Mouse (Mus musculus) lung, adult 2 months (tissue): ENCODE measurements around the gene Aak1. TPM values are rescaled to one million over a fixed set of nuclear protein-coding genes. Genes with fewer than 3 reads are reported as not detected.

ENCODE experiments used
- DNase-seq: peaks from one replicate; pipeline ENCODE4 v3.0.0; 2022
- H3K4me1 ChIP-seq: fragments of 200-500 bp; 2 replicates; pipeline ENCODE4 v1.6.1; 2011; ENCODE audit warnings: low read length; ENCODE audit not compliant: control insufficient read depth, insufficient read depth
- H3K4me3 ChIP-seq: fragments of 200-500 bp; replicated peaks from 2 replicates; pipeline ENCODE3; 2011; ENCODE audit warnings: low read depth, mild to moderate bottlenecking, control low read depth, low read length; ENCODE audit errors: extremely low read depth
- CTCF ChIP-seq: fragments of 200-500 bp; IDR thresholded peaks from 2 replicates; pipeline ENCODE4 v1.5.1; 2011; ENCODE audit warnings: mild to moderate bottlenecking, low read length, control low read depth; ENCODE audit not compliant: insufficient read depth
- POLR2A ChIP-seq: fragments of 200-500 bp; IDR thresholded peaks from 2 replicates; pipeline ENCODE4 v1.6.1; 2011; ENCODE audit warnings: low read depth, mild to moderate bottlenecking, control low read depth, low read length, borderline replicate concordance; ENCODE audit errors: extremely low read depth
- WGBS: fragments of 180-500 bp; shearing (Covaris S2); methylation state at CpG from one replicate; pipeline ENCODE4 v1.1.7; 2018; 5-methylcytosine and 5-hydroxymethylcytosine counted together
- polyA plus RNA-seq: library from polyadenylated mRNA; depleted of rRNA; stranded (reverse); fragments of >200 nt; gene quantifications from 2 replicates; pipeline ENCODE4 v1.2.3, GENCODE M21; 2012

The Aak1 gene
- polyA plus RNA-seq, 1 experiment, result 17.7 TPM

DNA sequence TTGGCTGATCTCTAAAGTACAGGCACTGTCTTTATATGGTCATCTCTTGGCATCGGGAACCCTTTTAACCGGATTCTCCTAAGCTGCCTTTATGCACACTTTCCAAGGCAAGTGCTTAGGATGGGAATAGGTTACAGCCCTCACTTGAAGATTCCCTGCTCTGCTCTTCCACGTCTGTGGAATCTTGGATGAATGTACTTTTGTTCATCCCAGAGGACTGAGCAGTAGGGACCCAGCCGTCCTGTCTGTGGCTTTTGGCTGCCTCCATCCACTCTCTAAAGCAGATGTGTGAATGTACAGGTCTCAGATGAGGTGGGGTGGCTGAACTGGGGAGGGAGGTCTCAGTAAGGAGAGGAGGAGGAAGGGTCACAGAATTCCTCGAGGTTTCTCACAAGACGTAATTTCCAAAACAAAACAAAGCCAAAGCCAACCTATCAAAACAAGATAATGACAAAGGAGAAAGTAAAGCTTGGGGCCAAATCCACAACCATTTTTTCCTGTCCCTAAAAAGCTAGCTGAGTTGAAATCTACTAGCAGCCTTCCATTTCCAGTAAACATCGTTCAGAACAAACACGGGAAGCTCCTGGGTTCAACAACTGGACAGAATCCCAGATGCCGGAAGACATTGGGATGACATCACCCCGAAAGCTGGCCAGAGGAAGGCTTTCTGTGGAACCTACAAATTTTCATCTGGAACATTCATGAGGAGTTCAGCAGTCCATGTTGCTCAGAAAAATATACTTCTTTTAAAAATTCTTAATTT is 18.4 kb upstream of the Aak1 start:
- TF ChIP-seq CTCF (no peak), POLR2A (no peak)
- Histone ChIP-seq H3K4me1 (peaks cover 15% of the 10 kb centered on the region), H3K4me3 (no peak overlapping the region)
- WGBS, result 30% methylated on average over 10 of the region's 10 CpGs
- DNase-seq, result peak; percentile 21

DNA sequence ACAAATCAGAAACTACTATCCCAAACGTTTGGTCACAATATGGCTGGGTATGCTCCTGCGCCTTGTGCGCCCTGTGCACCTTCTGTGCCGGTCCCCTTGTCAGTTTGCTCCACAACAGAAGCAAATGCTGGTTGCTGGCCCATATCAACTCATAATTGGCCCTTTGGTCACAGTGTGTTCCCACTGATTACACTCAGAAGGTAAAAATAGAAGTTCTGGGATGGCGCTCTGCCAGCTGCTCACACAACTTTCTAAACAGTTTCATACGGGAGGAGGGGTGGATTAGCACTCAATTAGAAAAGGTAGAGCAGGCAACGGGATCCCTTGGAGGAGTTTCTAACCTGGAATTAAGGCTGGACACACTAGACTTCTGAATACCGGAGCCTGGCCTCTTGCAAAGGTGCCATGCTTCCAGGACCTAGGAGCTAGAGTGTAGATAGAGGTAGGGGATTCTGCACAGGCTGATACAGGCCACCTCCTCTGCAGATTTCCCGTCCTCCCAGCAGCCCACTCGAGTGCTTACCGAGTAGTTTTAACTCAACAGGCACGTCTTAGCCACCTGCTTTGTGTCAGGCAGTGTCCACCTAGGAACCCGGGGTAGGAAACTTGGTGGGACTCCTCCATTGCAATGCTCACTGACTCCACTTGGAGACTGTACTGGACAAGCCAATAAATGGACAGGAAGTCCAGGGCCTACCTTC is 16.4 kb upstream of the Aak1 start:
- WGBS, result 41% methylated on average over 13 of the region's 13 CpGs
- DNase-seq, result peak; percentile 64
- no peak for TF ChIP-seq CTCF
- TF ChIP-seq POLR2A, result peak; percentile 12; the same call in 1 of the 2 replicates
- Histone ChIP-seq H3K4me3 (no peak overlapping the region), H3K4me1 (peaks cover 15% of the 10 kb centered on the region)

DNA sequence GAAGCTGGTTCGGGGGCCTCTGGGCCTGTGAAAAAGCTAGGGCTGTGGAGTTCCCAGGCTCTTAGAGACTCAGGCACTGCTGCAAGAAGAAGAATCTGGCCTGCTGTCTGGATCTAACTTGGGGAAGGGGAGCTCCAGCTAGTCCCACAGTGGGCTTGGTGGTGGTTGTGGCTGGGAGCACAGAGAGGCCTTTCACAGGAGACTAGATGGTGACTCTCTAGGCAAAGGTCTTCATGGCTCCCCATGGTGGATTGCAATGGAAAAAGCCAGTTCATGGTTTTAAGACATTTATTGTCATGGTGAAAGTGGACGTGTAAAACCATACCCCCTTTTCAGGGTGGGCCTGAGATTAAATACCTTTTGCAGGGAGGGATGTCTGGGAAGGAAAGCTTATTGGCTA is 10.2 kb upstream of the Aak1 start:
- DNase-seq, result no peak
- 86% methylated on average over 2 of the region's 2 CpGs for WGBS

DNA sequence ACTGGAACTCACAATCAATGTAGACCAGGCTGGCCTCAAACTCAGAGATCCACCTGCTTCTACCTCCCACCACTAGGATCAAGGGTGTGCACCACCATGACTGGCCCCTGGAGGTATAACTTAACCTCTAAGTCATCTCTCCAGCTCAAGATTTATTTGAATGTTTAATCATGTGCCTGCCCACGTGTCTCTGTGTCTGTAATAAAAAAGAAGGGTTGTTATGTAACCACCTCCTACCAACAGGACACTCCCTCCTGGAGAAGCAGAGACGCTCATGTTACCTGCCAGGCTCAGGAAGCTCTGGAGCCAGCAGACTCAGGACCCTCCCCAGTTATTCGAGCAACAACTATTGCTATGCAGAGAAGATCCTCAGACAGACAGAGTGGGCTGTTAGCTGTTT is 7.4 kb upstream of the Aak1 start:
- no peak for TF ChIP-seq POLR2A
- no peak for TF ChIP-seq CTCF
- no peak for DNase-seq
- 58% methylated on average over 3 of the region's 3 CpGs for WGBS

More for the DNA sequence above, 10.2 kb upstream of the Aak1 start:
- Histone ChIP-seq H3K4me3 (no peak overlapping the region), H3K4me1 (no peaks in the 10 kb centered on the region)
- TF ChIP-seq POLR2A (no peak), CTCF (no peak)

DNA sequence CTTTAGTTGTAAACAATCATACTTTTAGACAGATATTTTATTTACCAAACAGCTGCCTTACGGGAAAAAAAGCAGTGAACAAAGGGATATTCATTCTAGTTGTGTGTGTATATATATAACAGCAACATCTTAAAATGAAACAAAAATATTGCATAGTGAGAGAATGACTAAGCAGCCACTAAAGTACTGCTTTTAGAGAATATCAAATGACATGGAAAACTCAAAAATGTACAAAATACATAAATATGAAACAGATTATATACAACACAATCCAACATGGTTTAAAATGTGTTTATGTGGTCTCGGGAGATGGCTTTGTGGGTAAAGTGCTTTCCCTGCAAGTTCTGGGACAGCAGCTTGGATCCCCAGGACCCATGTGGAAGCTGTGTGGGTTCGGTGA is 5.7 kb upstream of the Aak1 start:
- WGBS, result 71% methylated on average over 3 of the region's 3 CpGs
- TF ChIP-seq CTCF, result no peak
- TF ChIP-seq POLR2A, result no peak
- no peak for DNase-seq
- H3K4me3 ChIP-seq, result no peak overlapping the region
- peaks cover 3% of the 10 kb centered on the region; the same call in 1 of the 2 replicates for H3K4me1 ChIP-seq

More for the DNA sequence above, 7.4 kb upstream of the Aak1 start:
- Histone ChIP-seq H3K4me1 (no peaks in the 10 kb centered on the region), H3K4me3 (no peak overlapping the region)

DNA sequence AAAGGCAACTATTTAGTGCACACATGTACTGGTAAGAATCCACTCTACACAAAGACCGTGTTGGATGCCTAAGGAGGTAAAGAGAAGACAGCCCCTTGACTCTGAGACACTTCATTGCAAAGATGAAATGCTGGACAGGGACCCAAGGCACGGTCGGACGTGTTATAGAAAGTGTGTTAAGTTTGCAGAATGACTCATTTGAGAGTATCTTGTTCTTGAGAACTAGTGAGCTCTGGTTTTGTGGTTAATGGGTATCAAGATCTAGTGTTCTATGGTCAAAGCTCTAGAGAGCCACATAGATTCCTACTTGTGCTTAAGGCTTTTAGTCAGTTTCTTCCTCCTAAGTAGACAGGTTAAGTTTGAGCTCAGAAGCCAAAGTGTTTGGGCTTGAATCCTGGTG is 2.9 kb upstream of the Aak1 start:
- H3K4me3 ChIP-seq, result no peak overlapping the region
- WGBS, result 76% methylated on average over 4 of the region's 4 CpGs
- peaks cover 11% of the 10 kb centered on the region for H3K4me1 ChIP-seq
- no peak for DNase-seq
- TF ChIP-seq POLR2A, result no peak
- TF ChIP-seq CTCF, result no peak

DNA sequence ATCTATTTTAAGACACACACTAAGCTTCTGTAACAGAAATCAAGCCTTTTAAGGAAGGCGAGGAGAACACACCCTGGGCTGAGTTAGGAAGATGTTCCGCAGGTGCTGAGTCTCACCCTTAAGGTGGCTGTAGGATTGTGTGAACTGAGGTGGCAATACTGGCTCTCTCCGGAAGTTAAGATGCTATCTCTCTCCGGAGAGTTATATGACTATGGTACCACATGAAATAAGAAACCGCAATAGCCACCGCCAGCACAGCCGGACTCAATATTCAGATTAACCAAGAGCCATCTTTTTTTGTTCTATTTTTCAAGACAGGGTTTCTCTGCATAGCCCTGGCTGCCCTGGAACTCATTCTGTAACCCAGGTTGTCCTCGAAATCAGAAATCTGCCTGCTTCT is 1.5 kb upstream of the Aak1 start:
- WGBS, result 91% methylated on average over 8 of the region's 8 CpGs

DNA sequence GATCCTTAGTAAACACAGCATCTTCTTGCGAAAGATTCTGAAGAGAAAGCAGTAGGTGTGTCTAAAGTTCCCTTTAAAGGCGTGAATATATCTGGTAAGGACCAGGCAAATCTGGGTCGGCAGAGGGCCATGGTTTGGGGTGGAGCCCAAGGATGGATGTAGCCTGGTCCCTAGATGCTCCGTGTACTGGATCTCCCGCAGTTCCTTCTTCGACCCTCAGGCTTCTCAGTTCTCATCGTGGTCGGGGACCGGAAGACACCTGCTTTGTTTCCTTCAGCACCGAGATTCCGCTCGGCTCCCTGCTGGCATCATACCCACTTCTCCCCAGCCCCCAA is 770 bp upstream of the Aak1 start:
- Histone ChIP-seq H3K4me3 (peak overlapping the region; percentile 78), H3K4me1 (peaks cover 20% of the 10 kb centered on the region)
- no peak for DNase-seq
- TF ChIP-seq CTCF, result no peak
- TF ChIP-seq POLR2A, result no peak; the same call in 1 of the 2 replicates
- WGBS, result 0% methylated on average over 12 of the region's 12 CpGs

More for the DNA sequence above, 1.5 kb upstream of the Aak1 start:
- DNase-seq, result no peak
- H3K4me3 ChIP-seq, result no peak overlapping the region
- no peak for TF ChIP-seq CTCF
- no peak for TF ChIP-seq POLR2A
- H3K4me1 ChIP-seq, result peaks cover 16% of the 10 kb centered on the region

DNA sequence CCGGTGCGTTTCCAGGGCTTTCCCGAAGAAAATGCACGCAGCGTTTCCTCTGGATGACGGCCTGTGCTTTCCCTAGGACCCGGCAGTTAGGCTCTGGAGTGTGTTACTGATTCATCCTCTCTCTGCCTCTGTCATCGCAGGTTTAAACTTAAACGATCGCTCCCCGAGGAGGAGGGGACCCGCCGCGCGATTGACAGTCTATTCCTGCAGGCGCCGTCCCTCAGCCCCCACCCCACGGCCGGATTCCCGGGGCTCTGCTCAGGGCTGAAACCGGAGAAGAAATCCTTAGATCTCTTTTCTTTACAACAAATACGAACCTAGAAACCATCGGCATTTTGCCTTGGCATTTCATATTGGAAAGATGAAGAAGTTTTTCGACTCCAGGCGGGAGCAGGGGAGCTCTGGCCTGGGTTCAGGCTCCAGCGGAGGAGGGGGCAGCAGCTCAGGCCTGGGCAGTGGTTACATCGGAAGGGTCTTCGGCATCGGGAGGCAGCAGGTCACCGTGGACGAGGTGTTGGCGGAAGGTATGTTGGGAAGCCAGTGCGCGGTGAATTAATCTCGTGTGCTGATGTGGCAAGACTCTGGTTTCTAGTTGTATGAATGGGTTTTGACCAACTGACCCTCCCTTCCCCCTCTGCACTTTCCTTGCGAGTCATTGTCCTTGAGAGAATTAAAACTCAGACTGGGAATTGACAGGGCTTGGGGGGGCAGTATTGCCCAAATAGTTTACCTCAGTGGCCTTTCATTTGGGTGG is 552 bp downstream of the Aak1 start:
- TF ChIP-seq CTCF, result no peak
- TF ChIP-seq POLR2A, result no peak
- under 1% methylated on average over 36 of the region's 36 CpGs for WGBS
- Histone ChIP-seq H3K4me1 (peaks cover 33% of the 10 kb centered on the region), H3K4me3 (peak overlapping the region; percentile 78)
- DNase-seq, result no peak

DNA sequence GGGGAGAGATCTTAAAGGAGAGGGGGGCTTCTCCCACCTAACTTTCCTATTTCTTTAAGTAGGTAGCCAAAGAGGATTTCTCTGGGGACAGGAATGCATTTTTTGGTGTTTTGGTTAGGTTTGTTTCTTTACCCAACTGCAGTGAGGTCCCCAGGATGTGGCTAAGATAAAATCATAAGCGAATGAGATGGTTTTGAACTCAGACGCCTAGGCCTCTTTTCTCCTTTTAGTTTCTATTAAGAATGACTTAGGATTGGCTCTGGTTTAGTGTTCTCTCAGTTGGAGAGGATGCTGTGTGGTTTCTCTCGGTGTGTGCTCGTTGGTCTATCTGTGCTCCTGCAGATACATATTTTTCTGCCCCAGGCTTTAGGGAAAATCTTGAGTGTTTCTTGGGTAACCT is 1.3 kb downstream of the Aak1 start:
- peak overlapping the region; percentile 18 for H3K4me3 ChIP-seq
- 2% methylated on average over 4 of the region's 4 CpGs for WGBS
- DNase-seq, result no peak
- H3K4me1 ChIP-seq, result peaks cover 34% of the 10 kb centered on the region
- TF ChIP-seq POLR2A (no peak), CTCF (no peak)
